Mouse (Mus musculus) layer of hippocampus, adult 2 months (tissue): ENCODE data around the gene Zbtb12. TPM values are rescaled to one million over a fixed set of nuclear protein-coding genes. Genes with fewer than 3 reads are reported as not detected.
"Not testable (repeated sequence)": the region's sequence is repeated elsewhere in the genome, so short reads cannot be mapped to it uniquely, and the experiment has no call there.

Source experiments
- DNase-seq, 2 experiments: peaks; one replicate each; pipeline ENCODE4 v3.0.0; 2022; ENCODE audit warnings: low spot score in 2 of 2
- H3K27ac ChIP-seq: fragments of 200-600 bp; 2 replicates; pipeline ENCODE4 v1.8.1; 2022
- H3K4me3 ChIP-seq: fragments of 200-600 bp; 2 replicates; pipeline ENCODE4 v1.8.1; 2022; ENCODE audit warnings: mild to moderate bottlenecking
- CTCF ChIP-seq: fragments of 200-600 bp; conservative IDR thresholded peaks from 2 replicates; pipeline ENCODE4 v1.8.1; 2022; ENCODE audit warnings: antibody characterized with exemption, mild to moderate bottlenecking, moderate library complexity
- total RNA-seq, 2 experiments: library from RNA; stranded (reverse); gene quantifications; 2 replicates each; pipeline ENCODE4 v1.2.3; 2021

Zbtb12 gene
- total RNA-seq, 2 experiments from 2014 or later, result 7.5 to 9.0 TPM

DNA sequence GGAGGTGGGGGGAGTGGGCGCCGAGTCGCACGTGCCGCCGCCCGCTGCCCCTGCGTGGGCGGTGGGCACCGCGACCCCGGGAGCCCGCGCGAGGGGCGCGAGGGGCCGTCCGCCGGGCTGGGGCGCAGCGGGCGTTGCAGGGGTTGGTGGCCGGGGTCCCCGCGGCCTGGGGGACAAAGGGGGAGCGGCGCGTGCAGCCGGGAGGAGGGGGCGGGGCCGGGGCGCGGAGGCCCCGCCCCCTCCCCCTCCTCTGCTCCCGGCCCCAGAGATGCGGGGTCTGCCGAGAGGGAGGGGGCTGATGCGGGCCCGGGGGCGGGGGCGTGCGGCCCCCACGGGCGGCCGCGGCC is 19.4 kb downstream of the Zbtb12 start:
- H3K27ac ChIP-seq, result peak overlapping the region; percentile 99
- no peak for TF ChIP-seq CTCF
- H3K4me3 ChIP-seq, result peak overlapping the region; percentile 94
- DNase-seq, result no peak

DNA sequence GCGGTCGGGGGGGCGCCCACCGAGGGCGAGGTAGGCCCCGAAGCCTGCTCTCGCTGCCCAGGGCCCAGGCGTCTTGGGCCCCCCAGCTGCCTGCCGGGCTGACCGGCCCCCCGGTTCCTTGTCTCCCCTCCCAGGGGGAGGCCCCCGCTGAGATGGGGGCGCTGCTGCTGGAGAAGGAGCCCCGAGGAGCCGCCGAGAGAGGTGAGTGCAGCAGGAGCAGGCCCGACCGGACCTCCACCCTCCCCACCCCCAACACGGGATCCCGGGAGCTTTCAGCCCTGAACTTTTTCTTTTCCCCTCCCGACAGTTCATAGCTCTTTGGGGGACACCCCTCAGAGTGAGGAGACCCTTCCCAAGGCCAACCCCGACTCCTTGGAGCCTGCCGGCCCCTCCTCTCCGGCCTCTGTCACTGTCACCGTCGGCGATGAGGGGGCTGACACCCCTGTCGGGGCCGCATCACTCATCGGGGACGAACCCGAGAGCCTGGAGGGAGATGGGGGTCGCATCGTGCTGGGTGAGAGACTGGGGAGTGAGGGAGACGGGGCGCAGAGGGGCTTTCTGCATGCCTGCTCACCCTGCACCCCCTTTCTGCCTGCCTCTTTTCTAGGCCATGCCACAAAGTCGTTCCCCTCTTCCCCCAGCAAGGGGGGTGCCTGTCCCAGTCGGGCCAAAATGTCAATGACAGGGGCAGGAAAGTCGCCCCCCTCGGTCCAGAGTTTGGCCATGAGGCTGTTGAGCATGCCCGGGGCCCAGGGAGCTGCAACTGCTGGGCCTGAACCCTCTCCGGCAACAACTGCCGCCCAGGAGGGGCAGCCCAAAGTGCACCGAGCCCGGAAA is 20.0 kb downstream of the Zbtb12 start:
- TF ChIP-seq CTCF, result 0 out of 2 replicates have a peak, but pooled peaks have one; percentile 2
- H3K27ac ChIP-seq, result peak overlapping the region; percentile 99
- DNase-seq, result peak in 1 of 2 experiments; percentile 38

DNA sequence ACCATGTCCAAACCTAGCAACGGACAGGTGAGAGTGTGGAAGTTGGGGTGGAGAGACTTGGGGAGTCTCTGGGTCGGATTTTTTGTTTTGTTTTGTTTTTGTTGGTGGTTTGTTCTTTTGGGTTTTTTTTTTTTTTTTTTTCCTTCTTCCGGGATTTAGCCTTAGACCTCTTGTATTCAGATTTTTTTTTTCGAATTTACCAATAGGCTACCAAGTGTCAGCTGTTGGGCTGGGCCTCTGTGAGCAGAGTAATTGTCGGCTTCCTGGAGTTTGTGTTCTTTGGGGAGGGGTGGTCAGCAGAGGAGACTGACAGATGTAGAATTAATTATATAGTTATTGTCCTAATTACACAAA is 20.6 kb downstream of the Zbtb12 start:
- no peak for TF ChIP-seq CTCF
- no peak for DNase-seq
- H3K27ac ChIP-seq, result peak overlapping the region; percentile 99

More for the DNA sequence above, 20.0 kb downstream of the Zbtb12 start:
- peak overlapping the region; percentile 94 for H3K4me3 ChIP-seq

DNA sequence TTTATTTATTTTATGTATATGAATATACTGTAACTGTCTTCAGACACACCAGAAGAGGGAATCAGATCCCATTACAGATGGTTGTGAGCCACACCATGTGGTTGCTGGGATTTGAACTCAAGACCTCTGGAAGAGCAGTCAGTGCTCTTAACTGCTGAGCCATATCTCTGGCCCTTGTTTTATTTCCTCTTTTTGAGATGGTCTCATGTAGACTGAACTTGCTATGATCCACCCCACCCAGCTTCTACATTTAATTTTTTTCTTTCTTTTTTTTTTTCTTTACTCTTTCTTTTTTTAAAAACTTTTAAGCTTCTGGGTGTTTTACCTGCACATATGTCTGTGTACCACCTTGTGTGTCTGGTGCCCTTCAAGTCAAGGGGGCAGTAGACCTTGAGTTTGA is 21.5 kb downstream of the Zbtb12 start:
- not testable (repeated sequence) for H3K27ac ChIP-seq, H3K4me3 ChIP-seq, DNase-seq

More for the DNA sequence above, 20.6 kb downstream of the Zbtb12 start:
- H3K4me3 ChIP-seq, result peak overlapping the region; percentile 94

DNA sequence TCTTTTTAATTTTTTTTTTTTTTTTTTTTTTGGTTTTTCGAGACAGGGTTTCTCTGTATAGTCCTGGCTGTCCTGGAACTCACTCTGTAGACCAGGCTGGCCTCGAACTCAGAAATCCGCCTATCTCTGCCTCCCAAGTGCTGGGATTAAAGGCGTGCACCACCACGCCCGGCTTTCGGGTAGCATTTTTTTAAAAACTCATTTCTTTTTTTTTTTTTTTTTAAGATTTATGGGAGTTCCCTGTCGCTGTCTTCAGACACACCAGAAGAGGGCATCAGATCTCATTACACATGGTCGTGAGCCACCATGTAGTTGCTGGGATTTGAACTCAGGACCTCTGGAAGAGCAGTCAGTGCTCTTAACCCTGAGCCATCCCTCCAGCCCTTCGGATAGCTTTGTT is 22.7 kb downstream of the Zbtb12 start:
- not testable (repeated sequence) for DNase-seq, H3K4me3 ChIP-seq, H3K27ac ChIP-seq

DNA sequence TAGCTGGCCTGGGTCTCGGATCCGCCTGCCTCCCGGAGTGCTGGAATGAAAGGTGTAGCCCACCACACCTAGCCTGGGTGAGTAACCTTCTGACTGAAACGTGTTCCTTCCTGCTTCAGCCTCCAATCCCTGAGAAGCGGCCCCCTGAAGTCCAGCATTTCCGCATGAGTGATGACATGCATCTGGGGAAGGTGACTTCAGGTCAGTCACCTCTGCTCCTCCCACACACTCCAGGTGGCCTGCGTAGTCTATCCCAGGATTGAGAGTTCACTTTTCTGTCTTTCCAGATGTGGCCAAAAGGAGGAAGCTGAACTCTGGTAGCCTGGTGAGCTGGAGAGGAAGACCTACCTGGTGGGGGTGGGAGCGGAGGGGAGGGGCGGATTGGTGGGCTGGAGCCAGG is 23.6 kb downstream of the Zbtb12 start:
- DNase-seq, result no peak
- H3K27ac ChIP-seq, result no peak overlapping the region
- no peak overlapping the region for H3K4me3 ChIP-seq
- TF ChIP-seq CTCF, result no peak

DNA sequence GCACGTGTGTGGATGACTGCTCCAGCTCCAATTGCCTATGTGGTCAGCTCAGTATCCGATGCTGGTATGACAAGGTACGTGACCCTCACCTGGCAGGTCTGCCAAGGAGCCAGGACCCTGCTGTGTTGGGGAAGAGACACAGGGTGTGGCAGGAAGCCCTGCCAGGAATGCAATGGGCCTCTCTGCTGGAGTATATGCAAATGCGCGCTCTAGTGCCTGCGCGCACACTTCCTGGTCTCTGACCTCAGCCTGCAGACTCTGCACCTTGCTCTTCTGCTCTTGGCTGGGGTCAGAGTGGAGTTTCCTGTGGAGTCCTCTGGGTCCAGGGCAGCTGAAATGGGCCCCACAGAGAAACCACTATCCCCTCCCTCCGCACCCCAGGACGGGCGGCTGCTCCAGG is 31.7 kb downstream of the Zbtb12 start:
- Histone ChIP-seq H3K4me3 (no peak overlapping the region), H3K27ac (no peak overlapping the region)
- TF ChIP-seq CTCF, result no peak
- DNase-seq, result no peak

DNA sequence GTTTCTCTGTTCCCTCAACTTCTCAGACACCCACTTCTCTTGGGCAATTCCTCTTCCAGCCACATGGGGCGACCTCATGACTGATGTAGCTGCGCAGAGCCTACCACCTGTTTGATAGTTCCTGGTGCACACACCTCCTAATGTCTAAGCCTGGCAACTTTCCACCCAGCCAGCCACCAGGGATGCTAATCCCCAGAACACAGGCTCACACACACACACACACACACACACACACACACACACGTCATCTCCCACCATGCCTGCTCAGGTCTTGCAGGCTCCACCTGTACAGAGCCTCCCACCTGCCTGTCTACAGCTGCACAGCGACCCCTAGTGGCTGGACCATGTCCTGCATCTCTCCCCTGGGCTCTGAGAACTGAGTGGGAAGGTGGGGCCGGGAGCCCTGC is 32.7 kb downstream of the Zbtb12 start:
- peak; percentile 84 for TF ChIP-seq CTCF
- no peak overlapping the region for H3K4me3 ChIP-seq
- no peak overlapping the region for H3K27ac ChIP-seq
- DNase-seq, result peak in 1 of 2 experiments; percentile 80

DNA sequence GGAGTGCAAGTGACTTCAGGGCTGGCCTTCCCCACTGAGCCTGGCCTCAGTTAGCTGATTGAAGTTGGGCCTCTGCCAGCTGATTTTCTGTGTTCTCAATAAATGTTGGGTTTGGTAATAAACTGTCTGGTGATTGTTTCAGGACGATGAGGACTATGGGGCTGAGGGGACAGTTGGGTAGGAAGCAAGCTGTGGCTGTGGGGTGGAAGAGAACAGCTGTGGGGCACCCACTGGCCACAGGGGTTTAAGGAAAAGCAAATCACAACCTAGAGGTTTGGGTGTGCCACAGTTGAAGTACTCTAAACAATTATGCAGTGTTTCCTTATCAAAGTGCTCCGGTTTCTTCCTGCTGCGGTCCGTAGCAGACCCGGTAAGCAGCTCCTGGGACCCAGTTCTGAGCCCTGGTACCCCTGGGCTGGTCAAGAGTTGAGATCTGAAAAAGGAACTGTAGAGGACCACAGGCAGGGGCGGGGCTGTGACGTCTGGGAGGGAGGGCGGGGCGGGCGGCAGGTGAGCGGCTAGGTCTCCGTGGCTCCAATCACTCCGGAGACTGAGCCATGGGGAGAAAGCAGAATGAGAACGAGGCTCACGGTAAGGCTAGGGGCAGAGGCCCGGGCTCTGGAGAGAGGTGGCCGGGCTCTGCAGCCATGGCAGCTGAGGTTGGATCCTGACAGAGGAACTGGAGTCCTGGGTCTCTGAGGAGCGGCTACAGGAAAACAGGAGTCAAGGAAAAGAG is 34.8 kb downstream of the Zbtb12 start, which contains the start of gene Slc44a4:
Gene Slc44a4, plus strand, starts transcription at position 537 of the 736 bp plus-strand sequence.
- H3K27ac ChIP-seq, result no peak within 1 kb of the TSS
- no peak within 1 kb of the TSS for H3K4me3 ChIP-seq
- no peak for TF ChIP-seq CTCF
- no peak for DNase-seq

DNA sequence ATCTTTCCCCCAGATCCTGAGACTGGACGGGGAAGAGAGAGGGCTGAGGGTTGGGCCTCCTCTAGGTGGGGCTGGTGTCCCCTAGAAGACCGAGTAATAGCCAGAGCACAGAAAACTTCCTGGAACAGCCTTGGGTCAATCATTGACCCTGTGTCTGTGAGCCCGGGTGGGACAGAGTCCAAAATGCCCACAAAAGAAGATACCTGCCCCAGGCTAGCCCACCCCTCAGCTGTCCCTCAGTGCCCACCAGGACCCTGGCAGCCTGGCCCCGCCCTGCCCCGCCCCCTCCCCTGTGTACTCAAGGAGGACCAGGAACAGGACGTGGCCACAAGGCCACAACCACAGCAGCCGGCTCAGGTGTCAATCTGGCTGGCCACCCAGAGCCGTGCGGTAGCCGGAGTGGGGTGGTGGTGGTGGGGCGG is 36.1 kb downstream of the Zbtb12 start:
- peak; percentile 45 for TF ChIP-seq CTCF
- H3K4me3 ChIP-seq, result no peak overlapping the region

DNA sequence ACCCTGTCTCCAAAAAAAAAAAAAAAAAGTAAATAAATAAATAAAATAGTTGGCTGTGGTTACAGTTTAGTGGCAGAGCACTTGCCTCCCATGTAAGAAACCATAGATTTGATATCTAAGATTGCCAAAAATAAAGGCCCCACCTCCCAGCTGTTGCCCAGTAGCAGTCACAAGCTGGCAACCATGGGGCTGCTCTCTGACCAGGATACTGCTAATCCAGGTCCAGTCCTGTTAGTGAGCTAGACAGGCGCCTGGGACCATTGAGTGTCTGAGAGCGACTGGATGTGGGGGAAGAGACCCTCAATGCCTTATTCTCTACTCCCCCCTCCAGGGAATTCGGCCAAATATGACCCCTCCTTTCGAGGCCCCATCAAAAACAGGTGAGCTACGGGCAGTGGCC is 37.0 kb downstream of the Zbtb12 start:
- Histone ChIP-seq H3K4me3 (no peak overlapping the region), H3K27ac (no peak overlapping the region)
- TF ChIP-seq CTCF, result no peak
- no peak for DNase-seq

More for the DNA sequence above, 36.1 kb downstream of the Zbtb12 start:
- DNase-seq, result no peak
- H3K27ac ChIP-seq, result no peak overlapping the region

DNA sequence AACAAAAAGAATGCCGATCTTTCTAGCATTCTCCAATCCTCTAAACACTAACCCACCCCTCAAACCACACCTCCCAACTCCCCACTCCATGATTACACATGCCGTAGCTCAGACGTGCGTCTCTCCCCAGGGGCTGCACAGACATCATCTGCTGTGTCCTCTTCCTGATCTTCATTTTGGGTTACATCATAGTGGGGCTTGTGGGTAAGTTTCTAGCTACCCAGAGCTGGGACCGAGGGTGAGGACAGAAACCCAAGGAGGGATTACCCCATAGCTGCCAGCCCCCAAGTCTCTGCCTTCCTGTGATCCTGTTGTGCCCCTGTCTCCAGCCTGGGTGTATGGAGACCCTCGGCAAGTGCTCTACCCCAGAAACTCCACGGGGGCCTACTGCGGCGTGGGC is 37.9 kb downstream of the Zbtb12 start:
- Histone ChIP-seq H3K27ac (no peak overlapping the region), H3K4me3 (no peak overlapping the region)
- TF ChIP-seq CTCF, result no peak
- DNase-seq, result no peak

DNA sequence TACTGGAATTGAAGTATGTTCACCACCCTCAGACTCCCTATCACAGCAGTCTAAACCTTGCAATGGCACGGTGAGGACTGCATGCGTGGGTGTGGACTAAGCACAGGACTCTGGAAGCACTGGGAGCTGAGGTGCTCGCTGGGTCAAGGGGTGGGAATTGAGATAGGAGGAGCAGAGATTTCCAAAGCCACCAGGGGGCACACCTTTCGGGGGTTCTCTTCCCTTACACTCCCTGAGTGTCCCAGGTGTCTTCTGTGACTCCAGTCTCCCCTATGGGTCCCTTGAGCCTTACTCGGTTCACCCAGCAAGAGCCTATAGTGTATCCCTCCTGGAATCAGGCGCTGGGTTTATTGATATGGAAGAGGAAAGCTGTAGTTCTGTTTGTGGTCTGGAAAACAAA is 43.7 kb downstream of the Zbtb12 start:
- peak; percentile 58 for TF ChIP-seq CTCF
- Histone ChIP-seq H3K4me3 (no peak overlapping the region), H3K27ac (no peak overlapping the region)
- DNase-seq, result no peak

DNA sequence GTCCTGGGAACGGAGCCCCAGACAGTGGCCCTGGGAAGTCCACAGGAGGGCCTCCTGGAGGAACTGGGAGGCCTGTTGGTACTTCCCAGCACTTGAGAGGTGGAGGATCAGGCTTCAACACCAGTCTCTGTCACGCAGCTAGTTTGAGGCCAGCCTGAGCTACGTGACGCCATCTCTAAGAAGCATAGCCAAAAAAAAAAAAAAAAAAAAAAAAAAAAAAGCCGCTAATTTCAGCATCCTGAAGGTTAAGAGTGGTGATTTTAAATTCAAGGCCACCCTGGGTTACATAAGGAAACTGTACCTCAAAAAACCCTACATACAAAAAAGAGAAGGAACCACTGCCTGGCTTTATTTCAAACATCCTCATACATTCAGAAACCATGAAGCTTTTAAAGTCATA is 45.0 kb downstream of the Zbtb12 start:
- no peak for DNase-seq
- Histone ChIP-seq H3K4me3 (no peak overlapping the region), H3K27ac (no peak overlapping the region)
- TF ChIP-seq CTCF, result no peak
